Mouse (Mus musculus) cortical plate, adult 2 months (tissue): ENCODE measurements around the gene Olfr1368.

Experiments
- CTCF ChIP-seq: fragments of 200-500 bp; IDR thresholded peaks from 2 replicates; pipeline ENCODE4 v1.5.1; 2011; ENCODE audit warnings: mild to moderate bottlenecking, control low read depth, low read length; ENCODE audit not compliant: insufficient read depth; ENCODE audit errors: extremely low read depth
- POLR2A ChIP-seq: fragments of 200-500 bp; IDR thresholded peaks from 2 replicates; pipeline ENCODE4 v1.6.1; 2011; ENCODE audit warnings: mild to moderate bottlenecking, low read length, control low read depth; ENCODE audit not compliant: insufficient read depth; ENCODE audit errors: extremely low read depth

DNA sequence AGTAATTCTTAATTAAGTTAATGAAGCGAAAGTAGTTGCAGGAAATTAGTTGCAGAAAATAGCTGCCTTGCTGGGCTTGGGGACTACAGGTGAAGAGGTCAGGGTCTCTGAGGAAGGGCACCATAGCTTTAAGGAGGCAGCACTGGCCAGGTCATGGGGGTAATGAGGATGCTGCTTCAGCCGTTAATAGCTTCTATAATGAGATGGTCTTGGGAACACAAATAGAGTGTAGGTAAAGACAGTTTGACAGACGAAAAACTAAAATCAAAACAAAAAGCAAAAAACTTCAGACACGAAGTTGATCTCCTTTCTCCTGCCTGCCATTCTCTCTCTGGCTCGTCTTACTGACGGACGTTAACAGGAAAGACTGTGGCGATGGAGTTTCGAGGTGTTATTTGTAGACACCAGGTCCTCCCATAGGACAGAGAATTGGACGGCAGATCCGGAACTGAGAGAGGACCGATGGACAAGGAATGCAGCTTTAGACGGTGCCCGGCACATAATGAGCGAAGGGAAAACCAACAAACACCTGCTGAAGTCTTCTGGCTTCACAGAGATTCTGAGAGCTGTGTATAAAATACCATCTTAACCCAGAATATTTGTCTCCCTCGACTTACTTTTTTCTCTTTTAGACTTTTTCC, 22.8 kb upstream of the Olfr1368 start:
- TF ChIP-seq CTCF (no peak), POLR2A (no peak)
